Mouse (Mus musculus): ENCODE measurements around the gene Irf9.
A peak's percentile ranks its signal among the peaks of the same experiment; 100 is the strongest.

- TF ChIP-seq CTCF (IDR thresholded peaks at IDR 0.05; ENCODE audit: low read depth) (no peak), EP300 (IDR thresholded peaks at IDR 0.05; ENCODE audit: low read depth) (peak; percentile 77)
Observed at GRCm38 (mm10) chr14:55618486-55619195, 15.3 kb downstream of the Irf9 start.

Data from liver, postnatal 0 days (tissue).